Mouse (Mus musculus) left cerebral cortex, postnatal 36 days (tissue): Measurements from ENCODE around the gene Primpol. TPM values are rescaled to one million over a fixed set of nuclear protein-coding genes. Genes with fewer than 3 reads are reported as not detected.
"Not testable (repeated sequence)": the region's sequence is repeated elsewhere in the genome, so short reads cannot be mapped to it uniquely, and the experiment has no call there.

Experiments used
- DNase-seq, 2 experiments: peaks; one replicate each; pipeline ENCODE4 v3.0.0; 2021 to 2022; ENCODE audit warnings: low spot score in 2 of 2, mixed read lengths in 1 of 2
- intact Hi-C: fragments of 180-260 bp; cut with DNase I; formaldehyde crosslinking; loops from one replicate; pipeline ENCODE4 v1.15.1; 2025
- total RNA-seq, 2 experiments: library from RNA; stranded (reverse); gene quantifications; 2 replicates each; pipeline ENCODE4 v1.2.3; 2021

The Primpol gene
- total RNA-seq, 2 experiments from 2014 or later, result 3.1 to 3.5 TPM

DNA sequence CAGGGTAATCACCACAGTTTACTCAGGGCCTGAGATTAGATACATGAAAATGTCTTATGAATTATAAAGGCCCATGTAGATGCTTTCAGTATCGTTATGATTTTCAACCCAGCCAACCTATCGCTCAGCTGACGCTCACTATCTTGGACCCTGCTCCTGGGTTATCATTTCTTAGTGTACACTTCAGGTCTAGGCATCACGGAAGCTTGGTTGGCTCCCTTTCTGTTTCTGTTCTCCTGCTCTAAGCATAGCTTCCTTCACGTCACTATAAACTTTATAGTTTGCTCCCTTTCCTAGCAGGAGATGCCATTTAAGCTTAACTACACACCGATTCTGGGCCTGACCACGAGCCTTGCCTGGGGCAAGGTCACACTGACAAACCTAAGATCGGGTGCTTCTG is 5.5 kb downstream of the Primpol start:
- intact Hi-C loops, result no loop called here
- DNase-seq, result no peak

DNA sequence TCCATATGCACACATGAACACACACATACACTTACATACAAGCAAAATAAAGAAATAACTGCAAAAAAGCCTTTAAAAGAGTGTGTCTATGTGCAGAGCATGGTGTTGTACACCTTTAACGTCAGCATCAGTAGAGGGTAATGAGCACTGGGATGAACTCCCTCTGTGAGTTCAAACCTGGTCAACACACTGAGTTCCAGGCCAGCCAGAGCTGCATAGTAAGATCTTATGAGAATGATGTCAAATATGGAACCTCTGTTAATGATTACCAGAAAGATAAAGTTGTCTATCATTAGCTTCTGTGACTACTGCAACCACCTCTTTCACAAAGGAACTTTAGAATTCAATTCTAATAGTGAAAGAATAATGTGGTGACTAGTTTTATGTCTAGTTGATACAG is 10.1 kb downstream of the Primpol start:
- DNase-seq, result no peak
- intact Hi-C loops, result no loop called here

DNA sequence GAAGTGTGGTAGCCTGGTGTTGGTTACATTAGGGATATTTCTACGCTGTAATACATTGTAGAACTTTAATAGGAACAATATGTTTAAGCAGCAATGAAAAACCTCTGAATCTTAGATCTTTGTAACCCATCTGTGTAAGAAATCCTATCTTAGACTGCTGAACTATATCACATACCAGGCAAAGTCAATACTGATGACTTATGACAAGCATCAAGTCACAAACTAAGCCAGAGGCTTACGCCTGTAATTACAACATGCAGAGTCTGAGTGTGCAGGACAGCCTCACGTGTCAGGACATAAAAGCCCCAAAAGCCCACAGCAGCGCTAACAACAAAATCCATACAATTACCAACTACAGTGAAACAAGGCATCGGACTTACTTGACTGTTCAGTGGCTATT is 13.4 kb downstream of the Primpol start:
- no peak for DNase-seq
- intact Hi-C loops, result no loop called here

DNA sequence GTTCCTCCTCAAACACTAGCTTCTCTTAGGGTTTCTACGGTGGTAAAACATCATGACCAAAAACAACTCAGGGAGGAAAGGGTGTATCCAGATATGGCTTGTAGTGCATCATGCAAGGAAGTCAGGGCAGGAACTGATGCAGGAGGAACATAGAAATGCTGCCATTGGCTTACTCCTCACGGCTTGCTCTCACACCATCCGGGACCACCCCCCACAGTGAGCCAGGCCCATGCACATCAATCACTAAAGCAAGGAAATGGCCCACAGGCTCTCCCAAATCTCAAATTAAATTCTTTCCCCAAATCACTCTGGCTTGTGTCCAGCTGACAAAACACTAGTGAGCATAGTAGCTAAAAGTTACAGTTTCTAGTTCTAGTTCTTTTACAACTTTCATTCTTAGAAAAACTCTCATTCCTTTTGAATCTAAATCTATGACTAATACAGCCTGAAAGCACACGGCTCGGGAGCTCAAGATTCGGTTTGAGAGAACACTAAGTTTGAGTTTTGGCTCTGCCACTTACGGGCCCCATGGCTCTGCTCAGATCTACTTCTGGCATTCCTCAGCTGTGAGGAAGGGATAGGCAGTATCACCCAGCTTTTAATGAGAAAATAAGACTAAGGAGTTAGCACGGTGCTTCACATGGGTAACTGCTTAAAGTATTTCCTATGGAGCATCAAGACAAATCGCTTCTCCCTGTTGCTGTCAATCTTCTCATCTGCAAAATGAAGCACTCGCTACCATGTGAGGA is 15.9 kb downstream of the Primpol start:
- DNase-seq, result no peak
- intact Hi-C loops, result no loop called here

GRCm38 (mm10) chr8:46599314-46599904 is 17.6 kb downstream of the Primpol start:
- DNase-seq, result no peak
- intact Hi-C loops, result no loop called here

DNA sequence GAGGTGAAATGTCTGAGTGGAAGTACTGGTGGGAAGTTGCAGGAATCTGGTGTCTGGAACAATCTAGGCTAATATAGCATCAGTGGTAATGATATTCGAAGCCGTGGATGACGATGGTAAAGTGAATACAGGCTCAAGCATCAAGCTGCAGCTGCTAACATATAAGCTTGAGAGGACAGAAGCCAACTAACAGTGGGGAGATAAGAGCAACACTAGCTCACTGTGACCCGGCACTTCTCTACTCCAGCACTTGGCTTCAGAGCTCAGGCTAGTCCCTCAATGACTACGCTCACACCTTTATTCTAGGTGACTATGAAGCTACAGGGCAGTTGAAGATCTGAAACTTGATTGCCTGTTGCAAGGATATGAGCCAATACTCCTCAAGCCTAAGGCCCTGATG is 18.3 kb downstream of the Primpol start:
- intact Hi-C loops, result no loop called here
- DNase-seq, result no peak

DNA sequence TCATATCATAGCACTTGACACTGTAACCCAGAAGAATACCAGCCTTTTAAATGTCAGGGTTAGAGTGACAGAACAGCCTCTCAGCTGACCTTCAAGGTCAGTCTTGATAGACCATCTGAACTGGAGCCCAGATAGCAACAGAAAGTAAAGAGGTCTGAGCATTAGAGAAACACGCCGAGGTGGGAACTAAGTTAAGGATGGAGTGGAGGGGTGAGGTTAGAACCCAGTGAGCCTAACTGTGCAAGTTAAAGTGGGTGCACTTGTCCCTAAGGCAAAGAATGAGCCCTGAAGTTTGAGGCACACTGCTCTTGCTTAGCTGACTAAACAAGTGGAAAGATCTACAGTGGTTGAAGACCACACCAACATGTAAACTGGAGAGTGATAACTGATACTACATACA is 18.9 kb downstream of the Primpol start:
- intact Hi-C loops, result no loop called here
- DNase-seq, result no peak

- intact Hi-C loops, result no loop called here
- no peak for DNase-seq
Observed at GRCm38 (mm10) chr8:46597411-46597810, 19.6 kb downstream of the Primpol start.

DNA sequence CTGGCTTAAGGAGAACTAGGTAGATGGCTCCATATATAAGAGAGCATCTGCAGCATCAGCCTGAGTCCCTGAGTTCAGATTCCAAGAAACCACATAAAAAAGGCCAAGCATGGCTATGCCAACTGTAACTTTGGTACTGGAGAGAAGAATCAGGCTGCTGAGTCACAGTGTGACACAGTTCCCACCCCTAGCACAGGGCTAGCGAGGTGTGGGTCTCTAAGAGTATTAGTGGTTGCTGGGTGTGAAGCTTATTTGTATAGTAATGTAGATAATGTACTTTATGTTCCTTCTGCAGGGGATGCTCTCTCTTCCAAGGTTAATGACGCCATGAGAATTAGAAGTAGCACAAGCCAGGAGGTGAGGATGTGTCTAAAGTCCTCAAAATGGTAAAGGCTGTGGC is 20.5 kb downstream of the Primpol start:
- no peak for DNase-seq
- intact Hi-C loops, result no loop called here

GRCm38 (mm10) chr8:46595593-46595992 is 21.4 kb downstream of the Primpol start:
- DNase-seq, result no peak
- intact Hi-C loops, result no loop called here

- intact Hi-C loops, result no loop called here
- no peak for DNase-seq
Observed at GRCm38 (mm10) chr8:46593772-46594171, 23.2 kb downstream of the Primpol start.

- intact Hi-C loops, result no loop called here
- no peak for DNase-seq
Observed at GRCm38 (mm10) chr8:46593067-46593466, 23.9 kb downstream of the Primpol start.

- intact Hi-C loops, result no loop called here
- DNase-seq, result no peak
Observed at GRCm38 (mm10) chr8:46588663-46589062, 28.3 kb downstream of the Primpol start.

DNA sequence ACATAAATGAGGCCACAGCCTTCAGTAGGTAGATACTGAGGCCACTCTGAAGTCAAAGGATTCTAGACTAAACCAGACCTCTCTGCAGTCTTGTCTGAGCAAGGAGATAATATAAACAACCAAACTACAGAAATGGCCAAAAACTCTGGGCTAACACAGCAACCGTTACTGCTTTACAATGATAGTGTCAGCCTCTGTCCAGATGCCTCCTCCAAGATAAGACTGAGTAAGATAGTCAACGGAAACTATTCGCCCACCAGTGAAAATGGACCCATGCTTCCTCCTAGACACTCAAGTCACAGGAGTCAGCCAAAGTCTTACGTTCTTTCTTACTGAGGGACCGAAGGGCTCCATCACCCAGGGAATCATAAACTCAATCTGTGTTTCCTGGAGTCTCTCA is 29.1 kb downstream of the Primpol start:
- DNase-seq, result no peak
- intact Hi-C loops, result no loop called here

DNA sequence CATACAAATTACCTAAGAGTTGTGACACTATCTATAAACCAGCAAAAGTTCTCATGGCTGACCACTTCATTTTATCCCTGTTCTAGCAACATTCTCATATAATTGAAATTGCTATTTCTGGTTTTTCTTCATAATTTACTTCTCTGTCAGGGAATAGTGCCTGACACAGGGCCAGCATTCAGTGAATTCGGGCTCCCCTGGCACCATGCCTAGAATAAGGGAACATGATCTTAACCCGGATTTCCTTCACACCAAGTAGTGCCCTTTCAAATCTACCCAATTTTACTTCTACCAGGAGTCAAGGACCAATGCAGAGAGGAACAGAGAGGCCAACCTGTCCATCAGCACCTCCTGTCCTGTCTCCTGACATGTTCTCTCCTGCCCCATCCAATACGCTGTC is 31.4 kb downstream of the Primpol start:
- intact Hi-C loops, result no loop called here
- no peak for DNase-seq

- DNase-seq, result not testable (repeated sequence)
Observed at GRCm38 (mm10) chr8:46584328-46584727, 32.7 kb downstream of the Primpol start.

DNA sequence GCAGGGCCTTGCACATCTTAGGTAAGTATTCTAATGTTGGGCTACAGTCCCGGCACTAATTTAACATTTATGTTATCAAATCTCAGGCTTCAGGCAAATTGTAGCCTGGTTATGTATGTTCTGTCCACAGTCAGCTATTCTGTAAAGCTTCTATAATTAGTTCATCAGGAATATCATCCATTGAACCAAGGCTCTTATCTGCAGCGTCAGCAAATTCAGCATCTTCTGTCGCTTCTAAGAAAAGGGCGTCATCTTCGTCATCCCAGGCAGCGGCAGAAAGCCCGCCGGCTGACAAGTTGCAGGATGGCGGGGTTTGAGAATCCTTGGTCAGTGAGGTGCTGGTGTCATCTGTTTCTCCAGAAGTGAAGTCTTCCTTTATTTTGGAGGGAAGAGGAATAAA is 38.2 kb downstream of the Primpol start:
- intact Hi-C loops, result no loop called here
- no peak for DNase-seq

More at GRCm38 (mm10) chr8:46584328-46584727, 32.7 kb downstream of the Primpol start:
- intact Hi-C loops, result not testable (repeated sequence)

- DNase-seq, result no peak
- intact Hi-C loops, result no loop called here
Observed at GRCm38 (mm10) chr8:46573964-46574363, 43.0 kb downstream of the Primpol start.

- DNase-seq, result no peak
- intact Hi-C loops, result no loop called here
Observed at GRCm38 (mm10) chr8:46573446-46573845, 43.6 kb downstream of the Primpol start.

- intact Hi-C loops, result no loop called here
- no peak for DNase-seq
Observed at GRCm38 (mm10) chr8:46570673-46571072, 46.3 kb downstream of the Primpol start.

GRCm38 (mm10) chr8:46569659-46570441 is 47.2 kb downstream of the Primpol start:
- DNase-seq, result no peak
- intact Hi-C loops, result no loop called here
